Mouse (Mus musculus): ENCODE results near the gene Phf6.

DNA sequence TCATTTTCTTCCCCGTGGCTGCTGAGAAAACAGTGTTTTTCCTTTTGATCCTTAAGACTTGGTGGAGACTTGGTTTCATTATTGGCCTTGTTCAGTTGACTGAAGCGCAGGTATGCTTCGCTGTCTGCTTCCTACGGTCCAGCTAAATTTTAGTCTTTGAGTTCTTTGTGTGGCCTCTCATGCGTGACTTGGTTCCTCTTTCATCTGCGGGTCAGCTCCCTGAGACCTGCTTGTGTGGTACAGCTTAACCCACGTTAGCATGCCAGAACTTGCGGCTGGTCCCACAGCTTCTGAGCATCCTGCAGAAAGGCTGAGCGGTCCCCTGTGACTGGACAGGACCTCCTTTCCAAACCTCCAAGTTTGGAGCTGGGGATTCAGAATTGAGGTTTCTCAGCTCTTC is 14.7 kb downstream of the Phf6 start:
- no peak for TF ChIP-seq CTCF (IDR thresholded peaks at IDR 0.05; ENCODE audit: low read depth)
- no peak for TF ChIP-seq EP300 (optimal IDR thresholded peaks at IDR 0.05)

Data from stomach, postnatal 0 days (tissue).